Mouse (Mus musculus) WW6 (cell line): Measurements from ENCODE around the gene Itga6.

Experiments used
- DNase-seq: peaks from one replicate; pipeline ENCODE4 v3.0.0-alpha.2; 2013; ENCODE audit warnings: low read depth, low spot score

The Itga6 gene

DNA sequence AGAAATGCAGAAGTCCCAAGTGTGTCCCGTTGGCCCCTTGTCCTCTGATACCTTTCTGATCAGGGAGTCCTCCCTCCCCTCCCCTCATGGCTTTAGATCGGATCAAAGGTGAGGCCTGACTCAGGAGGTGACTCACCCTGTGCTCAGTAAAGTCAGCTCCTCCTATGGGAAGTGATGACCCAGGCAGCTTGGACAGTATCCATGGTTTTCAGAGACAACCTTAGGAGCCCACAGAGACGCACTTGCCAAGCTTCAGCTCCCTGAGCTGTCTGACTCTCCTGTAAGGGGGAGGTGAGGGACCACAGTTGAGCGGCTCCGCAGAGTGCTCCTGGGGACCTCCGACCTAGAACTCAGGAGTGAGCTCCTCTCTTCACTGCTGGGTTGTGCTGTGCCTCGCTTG is 56.3 kb downstream of the Itga6 start:
- DNase-seq, result no peak

DNA sequence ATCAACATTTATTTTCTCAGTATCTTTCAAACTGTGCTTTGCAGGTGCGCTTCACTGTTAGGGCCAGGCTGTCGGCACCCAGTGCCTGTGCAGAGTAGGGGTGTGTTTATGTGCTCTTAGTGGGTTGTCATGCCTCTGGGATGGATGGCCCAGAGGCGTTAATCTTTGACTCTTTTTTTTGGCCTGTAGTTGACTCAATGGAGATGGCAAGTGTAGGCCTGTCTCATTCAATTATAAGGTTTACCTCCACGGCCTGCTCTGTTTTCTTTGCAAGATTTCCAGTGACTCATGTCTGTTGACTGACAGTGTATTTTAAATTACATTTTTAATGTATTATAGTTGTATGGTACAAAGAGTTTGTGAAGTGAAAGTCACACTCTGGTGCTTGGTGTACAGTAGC is 56.7 kb downstream of the Itga6 start:
- DNase-seq, result no peak

DNA sequence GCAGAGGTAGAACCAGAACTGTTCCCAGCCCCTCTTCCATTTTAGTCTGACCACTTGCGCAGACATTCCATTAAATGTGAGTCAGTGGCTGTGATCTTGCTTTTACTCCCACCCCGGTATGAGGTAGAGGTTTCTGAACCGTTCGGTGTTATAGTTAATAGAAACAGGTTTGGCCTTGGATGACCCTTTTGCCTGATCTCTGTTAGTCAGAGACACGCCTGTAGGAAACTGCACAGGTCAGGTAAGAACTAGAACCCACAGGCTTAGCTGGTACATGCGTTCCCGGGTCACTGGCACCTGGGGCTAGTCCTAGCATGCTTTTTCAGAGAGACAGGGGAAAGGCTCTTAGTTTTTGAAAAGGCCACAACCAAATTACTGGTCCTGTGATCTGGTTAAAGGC is 59.7 kb downstream of the Itga6 start:
- DNase-seq, result no peak

DNA sequence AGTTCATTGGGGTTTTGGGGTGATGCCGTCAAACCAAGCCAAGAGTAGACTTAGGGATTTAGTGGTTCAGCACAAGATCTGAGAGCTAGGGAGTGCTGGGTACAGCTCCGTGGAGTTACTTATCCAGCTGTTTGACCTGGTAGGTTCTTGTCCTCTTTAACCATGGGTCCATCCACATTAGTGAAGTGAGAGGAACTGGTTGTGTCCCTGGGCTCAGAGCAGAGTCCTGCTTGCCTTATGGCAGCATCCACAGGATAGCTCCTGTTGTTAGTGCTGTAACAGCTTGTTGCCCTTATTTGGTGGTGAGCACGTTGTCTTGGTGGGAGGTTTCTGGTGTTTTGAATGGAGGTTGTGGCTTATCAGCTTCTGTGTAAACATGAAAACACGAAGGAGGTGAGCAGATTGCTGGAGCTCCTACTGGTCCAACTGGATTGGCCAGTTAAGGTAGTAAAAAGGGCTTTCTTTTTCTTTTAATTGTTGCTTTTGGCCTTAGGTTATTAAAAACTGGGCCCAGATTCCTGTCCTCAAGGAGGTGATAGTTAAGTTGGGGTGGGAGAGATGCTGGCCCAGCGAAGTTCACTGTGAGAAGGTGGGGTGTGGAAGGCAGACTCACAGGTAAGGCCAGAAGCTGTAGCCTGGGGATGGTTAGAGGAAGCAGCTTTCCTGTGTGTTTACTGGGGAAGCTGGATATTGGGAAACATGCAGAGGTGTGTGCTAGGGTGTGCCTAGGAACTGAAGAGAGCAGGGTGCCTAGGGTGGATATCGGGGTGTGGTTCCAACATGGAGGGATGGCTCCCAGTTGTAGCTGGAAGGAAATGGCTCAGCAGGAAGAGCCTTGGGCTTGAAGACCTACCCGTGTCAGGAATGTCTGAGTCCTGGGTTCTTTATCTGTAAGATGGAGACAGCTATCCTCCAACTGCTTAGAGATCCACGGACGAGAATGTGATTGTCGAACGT is 60.5 kb downstream of the Itga6 start:
- DNase-seq, result no peak

GRCm38 (mm10) chr2:71809289-71809860 is 64.0 kb downstream of the Itga6 start:
- no peak for DNase-seq

DNA sequence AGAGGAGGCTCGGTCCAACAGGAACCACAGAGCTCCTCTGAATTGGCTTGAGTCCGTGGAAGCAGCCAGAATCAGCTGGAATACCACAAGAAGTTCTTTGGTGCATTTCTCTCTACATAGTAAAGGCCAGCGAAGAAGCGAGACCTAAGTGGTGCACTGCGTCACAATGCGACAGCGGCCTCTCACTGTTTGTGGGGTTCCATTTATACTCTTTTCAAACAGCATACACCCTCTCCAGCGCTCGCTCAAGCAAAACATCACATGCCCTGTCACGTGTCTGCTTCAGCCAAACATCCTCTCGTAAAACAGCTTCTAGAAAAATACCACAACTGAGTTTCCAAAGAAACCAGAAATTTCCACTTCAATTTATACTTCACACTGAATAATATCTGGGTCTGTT is 64.6 kb downstream of the Itga6 start:
- no peak for DNase-seq

DNA sequence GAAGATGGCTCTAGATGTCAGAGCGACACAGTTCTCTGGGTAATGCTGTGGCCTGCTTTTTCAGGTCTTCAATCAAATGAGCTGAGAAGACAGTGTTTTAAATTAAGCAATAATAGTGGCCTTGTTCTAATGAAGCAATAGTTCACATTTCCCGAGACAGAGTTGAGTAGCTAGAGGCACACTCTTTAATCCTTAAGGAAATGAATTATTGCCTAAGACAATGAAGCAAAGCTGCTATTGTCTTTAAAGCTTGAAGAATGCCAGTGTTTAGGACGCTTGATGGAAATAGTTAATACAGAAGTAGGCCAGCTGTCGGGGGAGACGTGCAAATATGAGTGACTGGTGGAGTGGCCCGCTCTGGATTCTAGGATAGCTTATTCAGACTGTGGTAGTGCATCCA is 65.5 kb downstream of the Itga6 start:
- DNase-seq, result no peak

DNA sequence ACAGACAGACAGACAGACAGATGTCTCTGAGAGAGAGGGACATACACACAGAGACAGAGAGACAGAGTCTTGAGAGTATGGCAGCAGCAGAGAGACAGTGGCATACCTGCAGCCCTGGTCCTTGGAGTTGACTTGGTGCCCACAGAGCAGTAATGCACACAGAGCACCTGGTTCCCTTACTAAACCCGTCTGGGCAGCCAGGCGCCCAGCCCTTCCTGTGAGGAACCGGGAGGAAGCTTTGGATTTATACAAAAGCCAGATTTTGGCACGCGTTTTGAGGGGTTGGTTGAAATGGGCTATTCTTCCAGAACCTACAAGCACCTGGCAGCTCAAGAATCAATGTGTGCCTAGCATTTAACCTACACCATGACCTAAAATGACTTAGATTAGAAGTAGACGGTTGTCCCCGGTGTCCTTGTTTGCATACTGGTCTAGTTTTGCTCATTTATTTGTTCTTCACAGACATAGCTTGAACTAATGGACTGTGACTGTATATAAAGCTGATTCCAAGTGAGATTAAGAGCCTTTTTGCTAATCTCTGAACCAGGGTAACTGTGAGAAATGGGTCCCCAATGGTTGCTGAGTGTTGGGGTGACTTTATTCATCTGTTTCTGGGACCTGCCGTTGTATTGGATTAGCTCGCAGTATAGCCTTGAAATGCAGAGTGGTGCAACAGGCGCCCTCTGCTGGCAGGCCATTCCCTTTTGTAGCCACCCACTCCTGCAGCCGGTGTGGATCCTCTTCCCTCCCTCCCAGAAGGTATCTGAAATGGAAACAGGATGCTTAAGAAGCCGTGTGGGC is 67.0 kb downstream of the Itga6 start:
- DNase-seq, result peak; percentile 63

GRCm38 (mm10) chr2:71813022-71813358 is 67.6 kb downstream of the Itga6 start:
- DNase-seq, result no peak

GRCm38 (mm10) chr2:71813371-71813770 is 68.0 kb downstream of the Itga6 start:
- no peak for DNase-seq

DNA sequence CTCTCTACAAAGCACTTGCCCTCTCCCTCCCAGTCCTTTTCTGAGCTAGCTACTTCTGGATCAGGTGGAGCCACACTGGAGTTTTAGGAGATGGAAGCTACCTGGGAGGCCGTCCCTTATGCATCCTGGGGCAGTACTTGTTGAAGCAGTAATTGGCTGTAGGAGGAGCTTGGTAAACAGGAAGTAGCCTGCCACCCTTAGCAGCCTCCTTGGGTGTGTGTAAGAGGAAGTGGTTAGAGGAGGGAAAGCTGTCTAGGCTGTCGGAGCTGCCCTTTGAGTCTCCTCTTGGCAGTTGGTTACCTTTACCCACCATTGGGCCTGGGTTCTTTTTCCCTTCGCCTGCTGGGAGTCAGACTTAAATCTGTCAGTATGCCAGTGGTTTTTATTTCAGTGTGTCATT is 68.6 kb downstream of the Itga6 start:
- DNase-seq, result no peak

DNA sequence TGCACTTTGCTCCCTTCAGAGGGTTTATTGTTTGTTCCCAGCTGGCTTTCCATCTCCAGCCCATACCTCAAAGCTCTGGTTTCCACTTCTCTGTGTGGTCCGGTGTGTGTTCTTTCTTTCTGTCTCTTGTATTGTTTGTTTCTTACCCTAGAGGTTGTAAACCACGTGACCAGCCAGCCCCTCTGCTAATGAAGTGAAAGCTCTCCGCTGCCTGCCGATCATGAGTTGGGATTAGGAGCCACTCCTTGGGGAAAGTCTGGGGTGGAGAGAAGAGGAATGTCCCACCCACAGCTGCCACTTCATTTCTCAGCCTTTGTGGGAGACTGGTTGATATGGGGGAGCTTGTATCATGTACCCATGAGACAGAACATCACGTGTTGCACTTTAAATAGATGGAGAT is 69.9 kb downstream of the Itga6 start:
- DNase-seq, result no peak

- DNase-seq, result no peak
These were observed 71.1 kb downstream of the Itga6 start for GRCm38 (mm10) chr2:71816391-71817041.

GRCm38 (mm10) chr2:71824146-71824545 is 78.7 kb downstream of the Itga6 start:
- no peak for DNase-seq

GRCm38 (mm10) chr2:71827711-71828110 is 82.3 kb downstream of the Itga6 start:
- DNase-seq, result no peak

GRCm38 (mm10) chr2:71828928-71829327 is 83.5 kb downstream of the Itga6 start:
- no peak for DNase-seq

- DNase-seq, result no peak
These were observed 88.2 kb downstream of the Itga6 start for GRCm38 (mm10) chr2:71833626-71834025.

GRCm38 (mm10) chr2:71834371-71834770 is 89.0 kb downstream of the Itga6 start:
- no peak for DNase-seq

GRCm38 (mm10) chr2:71835556-71835955 is 90.1 kb downstream of the Itga6 start:
- no peak for DNase-seq

- DNase-seq, result no peak
These were observed 90.8 kb downstream of the Itga6 start for GRCm38 (mm10) chr2:71836232-71836631.

- DNase-seq, result no peak
These were observed 91.8 kb downstream of the Itga6 start for GRCm38 (mm10) chr2:71837261-71837660.

- no peak for DNase-seq
These were observed 92.4 kb downstream of the Itga6 start for GRCm38 (mm10) chr2:71837791-71838190.
